Mouse (Mus musculus): ENCODE measurements around the gene Hecw2. TPM values are rescaled to one million over a fixed set of nuclear protein-coding genes. Genes with fewer than 3 reads are reported as not detected.

Hecw2 gene
- polyA plus RNA-seq, 1 experiment from 2014 or later: 4.5 TPM

GRCm38 (mm10) chr1:53882480-53882879 is 312.5 kb downstream of the Hecw2 start:
- WGBS: 60% methylated on average over 2 of the region's 2 CpGs
- Histone ChIP-seq H3K9me3 (replicated peaks) (no peaks in the 10 kb centered on the region), H3K9ac (no peak overlapping the region), H3K4me2 (no peak overlapping the region), H3K4me3 (no peak overlapping the region), H3K27me3 (no peaks in the 10 kb centered on the region), H3K4me1 (replicated peaks) (no peaks in the 10 kb centered on the region), H3K27ac (no peak overlapping the region), H3K36me3 (no peaks in the 10 kb centered on the region; the same call in 1 of the 2 replicates)
- ATAC-seq (replicated peaks; ENCODE audit: insufficient number of reproducible peaks, insufficient read depth, low FRiP score, low read depth): no peak

- no peak overlapping the region for H3K27ac ChIP-seq
- no peaks in the 10 kb centered on the region for H3K27me3 ChIP-seq
- 78% methylated on average over 5 of the region's 5 CpGs for WGBS
- H3K4me1 ChIP-seq (replicated peaks): no peaks in the 10 kb centered on the region
- H3K4me3 ChIP-seq: no peak overlapping the region
- H3K9ac ChIP-seq: no peak overlapping the region
- no peaks in the 10 kb centered on the region for H3K9me3 ChIP-seq (replicated peaks)
- no peaks in the 10 kb centered on the region for H3K36me3 ChIP-seq
- no peak overlapping the region for H3K4me2 ChIP-seq
- no peak for ATAC-seq (replicated peaks; ENCODE audit: insufficient number of reproducible peaks, insufficient read depth, low FRiP score, low read depth)
These were observed 319.0 kb downstream of the Hecw2 start for GRCm38 (mm10) chr1:53875919-53876318.

DNA sequence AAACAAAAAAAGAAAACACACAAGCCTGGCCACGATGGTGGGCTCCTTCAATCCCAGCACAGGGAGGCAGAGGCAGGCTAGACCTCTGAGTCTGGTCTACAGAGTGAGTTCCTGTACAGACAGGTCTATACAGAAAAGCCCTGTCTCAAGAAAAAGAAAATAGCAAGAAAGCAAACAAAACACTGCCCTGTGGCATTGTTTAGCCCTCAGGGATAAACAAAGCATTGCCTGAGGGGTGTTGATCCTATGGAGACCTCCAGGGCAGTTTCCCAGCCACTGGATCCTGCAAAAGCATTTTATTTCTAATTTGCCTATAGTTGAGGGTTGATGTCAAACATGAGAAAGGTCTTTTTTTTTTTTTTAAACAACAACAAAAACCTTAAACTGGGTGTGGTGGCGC is 327.7 kb downstream of the Hecw2 start:
- H3K27me3 ChIP-seq: no peaks in the 10 kb centered on the region
- no peak for ATAC-seq (replicated peaks; ENCODE audit: insufficient number of reproducible peaks, insufficient read depth, low FRiP score, low read depth)
- WGBS: 88% methylated on average over 2 of the region's 2 CpGs

DNA sequence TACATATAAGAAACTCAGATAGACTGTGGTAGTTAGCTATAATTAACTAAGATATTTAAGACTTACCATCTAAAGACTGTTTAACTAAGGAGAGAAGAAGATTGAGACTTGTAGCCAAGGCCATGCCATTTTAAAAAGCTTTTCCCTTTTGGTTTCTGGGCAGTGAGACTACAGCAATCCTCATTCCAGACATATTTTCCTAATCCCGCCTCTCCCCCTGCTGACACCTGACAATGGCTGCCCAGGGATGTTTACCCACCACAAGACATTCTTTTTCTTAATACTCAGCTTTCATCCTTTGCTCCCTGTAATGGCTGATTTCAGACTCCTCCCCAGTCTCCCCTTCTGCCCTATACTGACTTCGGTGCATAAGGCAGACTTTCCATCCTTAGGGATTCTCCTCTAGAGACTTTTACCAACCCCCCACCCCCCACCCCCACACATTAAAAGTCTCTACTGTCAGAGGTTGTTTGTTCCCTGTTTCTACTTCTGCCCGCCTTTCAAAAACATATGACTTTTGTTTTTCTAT is 328.5 kb downstream of the Hecw2 start:
- no peak for ATAC-seq (replicated peaks; ENCODE audit: insufficient number of reproducible peaks, insufficient read depth, low FRiP score, low read depth)
- 55% methylated on average over 3 of the region's 3 CpGs for WGBS
- Histone ChIP-seq H3K36me3 (no peaks in the 10 kb centered on the region), H3K4me1 (replicated peaks) (no peaks in the 10 kb centered on the region), H3K9me3 (replicated peaks) (no peaks in the 10 kb centered on the region), H3K4me2 (no peak overlapping the region), H3K27ac (no peak overlapping the region), H3K27me3 (no peaks in the 10 kb centered on the region), H3K4me3 (no peak overlapping the region), H3K9ac (no peak overlapping the region)

More for the DNA sequence above, 327.7 kb downstream of the Hecw2 start:
- Histone ChIP-seq H3K9ac (no peak overlapping the region), H3K9me3 (replicated peaks) (no peaks in the 10 kb centered on the region), H3K4me1 (replicated peaks) (no peaks in the 10 kb centered on the region), H3K27ac (no peak overlapping the region), H3K4me2 (no peak overlapping the region), H3K36me3 (no peaks in the 10 kb centered on the region), H3K4me3 (no peak overlapping the region)

DNA sequence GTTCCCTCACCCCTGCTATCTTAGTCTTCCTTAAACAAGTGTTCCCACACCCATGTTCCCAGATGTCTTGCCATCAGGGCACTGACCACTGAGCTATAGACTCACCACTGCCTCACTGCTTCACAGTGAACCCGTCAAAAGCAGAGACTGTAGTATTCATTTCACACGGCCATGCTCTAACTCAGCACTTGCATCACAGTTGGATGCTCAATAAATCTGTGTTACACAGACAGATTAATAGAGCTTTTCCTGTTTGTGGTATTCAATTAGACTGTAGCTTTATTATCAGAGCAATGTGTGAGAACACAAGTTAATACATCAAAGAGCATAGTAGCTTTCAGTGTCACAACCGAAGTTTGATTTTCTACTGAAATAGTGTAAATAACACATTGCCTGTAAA is 330.9 kb downstream of the Hecw2 start:
- no peaks in the 10 kb centered on the region for H3K4me1 ChIP-seq (replicated peaks)
- H3K27ac ChIP-seq: no peak overlapping the region
- no peak overlapping the region for H3K9ac ChIP-seq
- no peak for ATAC-seq (replicated peaks; ENCODE audit: insufficient number of reproducible peaks, insufficient read depth, low FRiP score, low read depth)
- no peak overlapping the region for H3K4me2 ChIP-seq
- no peak overlapping the region for H3K4me3 ChIP-seq
- H3K9me3 ChIP-seq (replicated peaks): no peaks in the 10 kb centered on the region
- no peaks in the 10 kb centered on the region for H3K36me3 ChIP-seq
- 87% methylated on average over 3 of the region's 3 CpGs for WGBS
- H3K27me3 ChIP-seq: no peaks in the 10 kb centered on the region

GRCm38 (mm10) chr1:53860611-53861010 is 334.4 kb downstream of the Hecw2 start:
- WGBS: 79% methylated on average over 3 of the region's 3 CpGs
- no peak overlapping the region for H3K4me2 ChIP-seq
- no peak overlapping the region for H3K27ac ChIP-seq
- no peaks in the 10 kb centered on the region for H3K4me1 ChIP-seq (replicated peaks)
- no peak overlapping the region for H3K9ac ChIP-seq
- no peaks in the 10 kb centered on the region for H3K27me3 ChIP-seq
- H3K4me3 ChIP-seq: no peak overlapping the region
- H3K9me3 ChIP-seq (replicated peaks): no peaks in the 10 kb centered on the region
- no peak for ATAC-seq (replicated peaks; ENCODE audit: insufficient number of reproducible peaks, insufficient read depth, low FRiP score, low read depth)
- no peaks in the 10 kb centered on the region for H3K36me3 ChIP-seq

DNA sequence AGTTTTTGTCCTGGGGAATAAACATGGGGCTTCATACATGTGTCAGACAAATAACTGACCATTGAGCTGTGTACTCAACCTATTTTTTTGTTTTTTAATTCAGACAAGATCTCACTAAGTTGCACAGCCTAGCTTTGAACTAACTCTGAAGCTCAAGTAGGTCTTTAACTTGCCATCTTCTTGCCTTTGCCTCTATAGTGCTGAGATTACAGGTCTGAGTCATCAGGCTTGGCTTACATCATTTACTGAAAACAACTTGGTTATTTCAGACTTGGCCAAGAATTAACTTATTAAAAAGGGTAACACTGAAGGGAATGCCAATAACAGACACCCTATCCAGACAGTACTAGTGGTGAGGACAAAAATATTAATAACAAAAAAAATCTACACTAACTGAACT is 335.8 kb downstream of the Hecw2 start:
- ATAC-seq (replicated peaks; ENCODE audit: insufficient number of reproducible peaks, insufficient read depth, low FRiP score, low read depth): no peak
- Histone ChIP-seq H3K9me3 (replicated peaks) (no peaks in the 10 kb centered on the region), H3K4me2 (no peak overlapping the region), H3K9ac (no peak overlapping the region), H3K27me3 (no peaks in the 10 kb centered on the region), H3K36me3 (no peaks in the 10 kb centered on the region), H3K27ac (no peak overlapping the region), H3K4me1 (replicated peaks) (no peaks in the 10 kb centered on the region), H3K4me3 (no peak overlapping the region)

GRCm38 (mm10) chr1:53856501-53857103 is 338.4 kb downstream of the Hecw2 start:
- no peak overlapping the region for H3K4me3 ChIP-seq
- H3K27me3 ChIP-seq: no peaks in the 10 kb centered on the region
- H3K9ac ChIP-seq: no peak overlapping the region
- H3K4me1 ChIP-seq (replicated peaks): no peaks in the 10 kb centered on the region
- WGBS: 77% methylated on average over 7 of the region's 7 CpGs
- no peaks in the 10 kb centered on the region for H3K9me3 ChIP-seq (replicated peaks)
- H3K36me3 ChIP-seq: no peaks in the 10 kb centered on the region
- no peak overlapping the region for H3K27ac ChIP-seq
- no peak overlapping the region for H3K4me2 ChIP-seq
- no peak for ATAC-seq (replicated peaks; ENCODE audit: insufficient number of reproducible peaks, insufficient read depth, low FRiP score, low read depth)

DNA sequence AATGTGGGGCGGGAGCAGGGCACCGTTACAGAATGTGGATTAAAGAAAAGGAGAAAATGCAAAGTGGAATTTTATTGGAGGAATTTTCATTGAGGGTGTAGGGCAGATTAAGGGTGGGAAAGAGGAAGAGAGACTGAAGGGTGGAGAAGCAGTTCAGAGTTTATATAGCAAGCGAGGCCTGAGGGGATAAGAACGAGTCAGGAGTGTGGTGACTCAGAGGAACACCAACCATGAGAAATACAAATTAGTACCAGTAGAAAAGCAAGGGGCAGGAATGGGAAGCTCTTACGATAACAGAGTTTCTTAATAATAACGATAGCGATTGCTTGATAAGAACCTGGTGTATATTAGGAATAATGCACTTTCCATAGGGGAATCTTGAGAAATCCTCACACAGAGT is 339.2 kb downstream of the Hecw2 start:
- no peak for ATAC-seq (replicated peaks; ENCODE audit: insufficient number of reproducible peaks, insufficient read depth, low FRiP score, low read depth)
- Histone ChIP-seq H3K36me3 (no peaks in the 10 kb centered on the region), H3K27me3 (no peaks in the 10 kb centered on the region), H3K4me3 (no peak overlapping the region), H3K4me1 (replicated peaks) (no peaks in the 10 kb centered on the region), H3K9ac (no peak overlapping the region), H3K27ac (no peak overlapping the region), H3K9me3 (replicated peaks) (no peaks in the 10 kb centered on the region), H3K4me2 (no peak overlapping the region)
- WGBS: 84% methylated on average over 7 of the region's 7 CpGs

DNA sequence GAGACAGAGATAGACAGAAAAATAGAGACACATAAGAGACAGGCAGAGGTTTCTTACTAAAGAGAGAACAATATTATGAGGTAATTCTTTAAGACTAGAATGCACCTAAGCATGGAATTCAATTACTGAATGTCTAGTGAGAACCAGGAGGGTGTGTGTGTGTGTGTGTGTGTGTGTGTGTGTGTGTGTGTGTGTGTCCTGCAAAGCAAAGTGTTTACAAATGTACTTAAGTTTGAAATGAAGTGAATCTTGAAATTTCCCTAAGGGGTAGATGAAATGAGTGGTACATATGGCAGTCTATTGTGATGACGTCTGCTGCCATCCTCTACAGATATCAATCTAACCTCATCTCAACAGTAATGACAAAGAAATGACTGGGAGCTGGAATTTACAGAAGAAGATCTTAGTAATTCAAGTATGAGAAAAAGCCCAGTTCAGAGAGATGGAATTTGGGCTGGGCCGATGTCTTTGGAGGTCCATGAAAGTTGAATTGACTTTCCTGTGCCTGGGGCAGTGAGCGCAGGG is 342.8 kb downstream of the Hecw2 start:
- no peak overlapping the region for H3K9ac ChIP-seq
- H3K36me3 ChIP-seq: no peaks in the 10 kb centered on the region
- no peaks in the 10 kb centered on the region for H3K9me3 ChIP-seq (replicated peaks)
- no peak overlapping the region for H3K27ac ChIP-seq
- H3K27me3 ChIP-seq: no peaks in the 10 kb centered on the region
- H3K4me1 ChIP-seq (replicated peaks): no peaks in the 10 kb centered on the region
- 92% methylated on average over 3 of the region's 3 CpGs for whole genome bisulfite sequencing
- H3K4me2 ChIP-seq: no peak overlapping the region
- ATAC-seq (replicated peaks; ENCODE audit: insufficient number of reproducible peaks, insufficient read depth, low FRiP score, low read depth): no peak
- H3K4me3 ChIP-seq: no peak overlapping the region

DNA sequence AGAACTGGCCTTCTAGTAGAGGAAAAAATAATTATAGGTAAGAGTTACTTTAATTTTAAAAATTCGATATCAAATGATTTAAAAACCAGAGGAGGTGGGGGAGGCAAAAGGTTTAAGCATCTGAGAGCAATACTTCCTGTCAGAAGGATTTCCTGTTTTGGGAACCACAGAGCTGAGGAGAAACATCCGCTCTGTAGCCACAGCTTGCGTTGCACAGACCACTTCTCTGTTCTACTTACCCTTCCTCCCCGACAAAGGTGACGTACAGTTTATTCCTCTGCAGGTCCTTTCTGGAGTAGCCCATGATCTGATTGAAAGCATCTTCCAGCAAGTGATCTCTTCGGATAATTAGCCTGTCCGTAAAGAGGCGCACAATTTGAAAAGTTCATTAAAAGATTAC is 343.6 kb downstream of the Hecw2 start:
- no peak overlapping the region for H3K27ac ChIP-seq
- ATAC-seq (replicated peaks; ENCODE audit: insufficient number of reproducible peaks, insufficient read depth, low FRiP score, low read depth): no peak
- no peak overlapping the region for H3K9ac ChIP-seq
- no peaks in the 10 kb centered on the region for H3K9me3 ChIP-seq (replicated peaks)
- no peak overlapping the region for H3K4me2 ChIP-seq
- WGBS: 62% methylated on average over 8 of the region's 8 CpGs
- no peaks in the 10 kb centered on the region for H3K4me1 ChIP-seq (replicated peaks)
- no peaks in the 10 kb centered on the region for H3K27me3 ChIP-seq
- H3K4me3 ChIP-seq: no peak overlapping the region
- no peaks in the 10 kb centered on the region for H3K36me3 ChIP-seq

GRCm38 (mm10) chr1:53850891-53851290 is 344.1 kb downstream of the Hecw2 start:
- Histone ChIP-seq H3K9ac (no peak overlapping the region), H3K36me3 (no peaks in the 10 kb centered on the region), H3K27ac (peak overlapping the region; percentile 51), H3K4me2 (no peak overlapping the region), H3K27me3 (no peaks in the 10 kb centered on the region), H3K4me1 (replicated peaks) (no peaks in the 10 kb centered on the region), H3K4me3 (no peak overlapping the region), H3K9me3 (replicated peaks) (no peaks in the 10 kb centered on the region)
- no peak for ATAC-seq (replicated peaks; ENCODE audit: insufficient number of reproducible peaks, insufficient read depth, low FRiP score, low read depth)
- WGBS: 68% methylated on average over 6 of the region's 6 CpGs

Measured in heart, embryonic 15.5 days (tissue).